Comparison of ENCODE assay signal across 8 mouse cellular contexts in the genomic region with DNA sequence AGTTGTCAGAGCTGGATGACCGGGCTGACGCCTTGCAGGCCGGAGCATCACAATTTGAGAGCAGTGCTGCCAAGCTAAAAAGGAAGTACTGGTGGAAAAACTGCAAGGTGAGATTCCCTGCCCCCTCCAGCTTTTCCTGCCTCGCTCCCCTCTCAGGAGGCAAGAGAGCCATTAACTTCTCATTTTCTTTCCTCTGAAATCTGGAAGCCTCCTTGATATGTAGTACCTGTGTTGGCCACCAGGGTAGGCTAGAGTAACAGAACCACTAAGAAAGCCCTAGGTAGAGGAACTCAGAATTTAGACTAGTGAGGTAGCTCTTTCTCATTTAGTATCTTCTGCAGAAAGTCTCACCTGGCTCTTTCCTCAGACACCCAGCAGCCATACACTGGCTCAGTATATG. TPM values are rescaled to one million over a fixed set of nuclear protein-coding genes. Genes with fewer than 3 reads are reported as not detected.
DNase-seq lines count a peak whose midpoint lies in the region; ATAC-seq and TF ChIP-seq lines count a peak whose summit lies in the region.

No protein-coding gene starts in this region.

- H3K27ac ChIP-seq in limb, embryonic 11.5 days (replicated peaks; ENCODE audit: low read depth, low read length): no peak overlapping the region
- H3K27ac ChIP-seq in limb, embryonic 10.5 days: no peak overlapping the region
- no peak overlapping the region for H3K27ac ChIP-seq in liver, embryonic 14.5 days

- no peak overlapping the region for H3K4me2 ChIP-seq in limb, embryonic 11.5 days (ENCODE audit: low read depth, severe bottlenecking)
- no peak overlapping the region for H3K4me2 ChIP-seq in liver, embryonic 14.5 days (ENCODE audit: low read depth)

- H3K9ac ChIP-seq in limb, embryonic 11.5 days (ENCODE audit: low read length): no peak overlapping the region
- H3K9ac ChIP-seq in liver, embryonic 14.5 days (replicated peaks): no peak overlapping the region

- no peaks in the 10 kb centered on the region for H3K9me3 ChIP-seq in limb, embryonic 11.5 days (ENCODE audit: control insufficient read depth, low read length)
- no peaks in the 10 kb centered on the region for H3K9me3 ChIP-seq in limb, embryonic 10.5 days (replicated peaks)
- H3K9me3 ChIP-seq in liver, embryonic 14.5 days (ENCODE audit: control insufficient read depth, low read length): no peaks in the 10 kb centered on the region

- peak; percentile 81 for TF ChIP-seq CTCF in liver, embryonic 14.5 days (IDR thresholded peaks at IDR 0.05; ENCODE audit: low read depth)

- 0 out of 2 replicates have a peak, but pooled peaks cover under 1% of the 10 kb centered on the region for H3K27me3 ChIP-seq in limb, embryonic 11.5 days (ENCODE audit: control insufficient read depth, insufficient read depth, low read length)
- peaks cover 19% of the 10 kb centered on the region for H3K27me3 ChIP-seq in limb, embryonic 10.5 days (ENCODE audit: low read depth, poor library complexity, severe bottlenecking)
- H3K27me3 ChIP-seq in liver, embryonic 14.5 days (ENCODE audit: control insufficient read depth, insufficient read depth, low read length): peaks cover under 1% of the 10 kb centered on the region; the same call in 1 of the 2 replicates

- TF ChIP-seq EP300 in liver, embryonic 14.5 days (IDR thresholded peaks at IDR 0.05; ENCODE audit: low read depth): no peak

- DNase-seq in limb, embryonic 11.5 days (ENCODE audit: low spot score): peak; percentile 60
- DNase-seq in limb, embryonic 10.5 days (ENCODE audit: low spot score): no peak
- DNase-seq in MEL-GATA-1-ER (ENCODE audit: extremely low read depth, low read depth): peak; percentile 77
- peak; percentile 71 for DNase-seq in cerebellum, adult 8-10 months
- DNase-seq in heart, postnatal 36 days: peak; percentile 53 to 67
- DNase-seq in liver, embryonic 14.5 days (ENCODE audit: low read depth in 3 of 3, low spot score in 3 of 3): peak; percentile 45 to 55 (median 55)
- peak; percentile 66 for DNase-seq in right cerebral cortex, postnatal 14 days
- DNase-seq in urinary bladder, postnatal 4 days (ENCODE audit: low spot score in 2 of 2): no peak

- H3K4me3 ChIP-seq in limb, embryonic 11.5 days (ENCODE audit: low read depth, low read length): no peak overlapping the region
- no peak overlapping the region for H3K4me3 ChIP-seq in limb, embryonic 10.5 days
- no peak overlapping the region for H3K4me3 ChIP-seq in liver, embryonic 14.5 days (ENCODE audit: insufficient read depth in 1 of 2, low read depth in 2 of 2, low read length in 2 of 2)

- WGBS in limb, embryonic 11.5 days: 70% methylated on average over 4 of the region's 4 CpGs
- 76% methylated on average over 4 of the region's 4 CpGs for WGBS in limb, embryonic 10.5 days
- 67% methylated on average over 4 of the region's 4 CpGs for WGBS in liver, embryonic 14.5 days (ENCODE audit: insufficient replicate concordance)

- no peaks in the 10 kb centered on the region for H3K4me1 ChIP-seq in limb, embryonic 11.5 days (ENCODE audit: control insufficient read depth, insufficient read depth, low read length)
- H3K4me1 ChIP-seq in limb, embryonic 10.5 days: peaks cover 13% of the 10 kb centered on the region
- peaks cover 0 to 1% of the 10 kb centered on the region in 2 experiments; a peak in 1 of 4 replicates for H3K4me1 ChIP-seq in liver, embryonic 14.5 days (replicated peaks; ENCODE audit: control insufficient read depth in 2 of 2, insufficient read depth in 2 of 2, low read length in 1 of 2)

- ATAC-seq in limb, embryonic 11.5 days (ENCODE audit: insufficient number of reproducible peaks, low FRiP score, low TSS enrichment, low read depth): no peak
- no peak for ATAC-seq in liver, embryonic 14.5 days (ENCODE audit: insufficient read depth)

- intact Hi-C loops in heart, postnatal 36 days (cut with DNase I): loop anchor here (1.0 to 5.0 kb wide), 3 partner anchors 26 to 148 kb away; no protein-coding TSS in a partner anchor

- no peaks in the 10 kb centered on the region for H3K36me3 ChIP-seq in limb, embryonic 11.5 days (ENCODE audit: control insufficient read depth, insufficient read depth, low read length)
- 0 out of 2 replicates have a peak, but pooled peaks cover 3% of the 10 kb centered on the region for H3K36me3 ChIP-seq in limb, embryonic 10.5 days
- no peaks in the 10 kb centered on the region for H3K36me3 ChIP-seq in liver, embryonic 14.5 days (replicated peaks; ENCODE audit: control insufficient read depth, insufficient read depth, low read depth)

RNA-seq across cellular contexts. Expression of a gene that starts 3.6 kb away (rescaled TPM):
- polyA plus RNA-seq in limb, embryonic 11.5 days (2014; fragmentation: Nextera tagmentation; extraction: Ambion mirVana): 2.3 and 2.6 TPM in 2 replicates
- 3.2 and 3.9 TPM in 2 replicates for polyA plus RNA-seq in limb, embryonic 10.5 days (2016; fragmentation: Nextera tagmentation; extraction: Ambion mirVana)
- 1 to 10 TPM; 5.0 to 6.5 TPM for total RNA-seq in heart, postnatal 36 days (2021)
- 2.8 and 3.5 TPM in 2 replicates for polyA plus RNA-seq in liver, embryonic 14.5 days (2012; rRNA removed)
- 0.83 and 0.94 TPM in 2 replicates for polyA plus RNA-seq in liver, embryonic 14.5 days (2014; fragmentation: Nextera tagmentation; extraction: Ambion mirVana)

RNA-seq across cellular contexts. Expression of a gene that starts 12.7 kb away (rescaled TPM):
- 0.82 and 0.87 TPM in 2 replicates for polyA plus RNA-seq in limb, embryonic 11.5 days (2014; fragmentation: Nextera tagmentation; extraction: Ambion mirVana)
- 1.0 and 1.8 TPM in 2 replicates for polyA plus RNA-seq in limb, embryonic 10.5 days (2016; fragmentation: Nextera tagmentation; extraction: Ambion mirVana)
- total RNA-seq in heart, postnatal 36 days (2021): 1 to 10 TPM; 4.4 to 5.1 TPM
- 4.2 and 5.0 TPM in 2 replicates for polyA plus RNA-seq in liver, embryonic 14.5 days (2012; rRNA removed)
- polyA plus RNA-seq in liver, embryonic 14.5 days (2014; fragmentation: Nextera tagmentation; extraction: Ambion mirVana): 4.1 and 4.2 TPM in 2 replicates

RNA-seq across cellular contexts. Expression of a gene that starts 17.8 kb away (rescaled TPM):
- 0.89 and 1.4 TPM in 2 replicates for polyA plus RNA-seq in limb, embryonic 11.5 days (2014; fragmentation: Nextera tagmentation; extraction: Ambion mirVana)
- polyA plus RNA-seq in limb, embryonic 10.5 days (2016; fragmentation: Nextera tagmentation; extraction: Ambion mirVana): 0.84 and 1.6 TPM in 2 replicates
- total RNA-seq in heart, postnatal 36 days (2021): under 1 TPM in 1 of 2 experiments, not detected in 1; 0.49 TPM
- 0.68 and 0.91 TPM in 2 replicates for polyA plus RNA-seq in liver, embryonic 14.5 days (2012; rRNA removed)
- polyA plus RNA-seq in liver, embryonic 14.5 days (2014; fragmentation: Nextera tagmentation; extraction: Ambion mirVana): 0.43 and 0.47 TPM in 2 replicates

RNA-seq across cellular contexts. Expression of a gene that starts 27.4 kb away (rescaled TPM):
- polyA plus RNA-seq in limb, embryonic 11.5 days (2014; fragmentation: Nextera tagmentation; extraction: Ambion mirVana): 216 and 218 TPM in 2 replicates
- 213 and 231 TPM in 2 replicates for polyA plus RNA-seq in limb, embryonic 10.5 days (2016; fragmentation: Nextera tagmentation; extraction: Ambion mirVana)
- 100 to 1,000 TPM; 308 to 334 TPM for total RNA-seq in heart, postnatal 36 days (2021)
- polyA plus RNA-seq in liver, embryonic 14.5 days (2012; rRNA removed): 22.2 and 50.9 TPM in 2 replicates
- polyA plus RNA-seq in liver, embryonic 14.5 days (2014; fragmentation: Nextera tagmentation; extraction: Ambion mirVana): 178 and 182 TPM in 2 replicates

RNA-seq across cellular contexts. Expression of a gene that starts 27.5 kb away (rescaled TPM):
- 181 and 182 TPM in 2 replicates for polyA plus RNA-seq in limb, embryonic 11.5 days (2014; fragmentation: Nextera tagmentation; extraction: Ambion mirVana)
- 285 and 288 TPM in 2 replicates for polyA plus RNA-seq in limb, embryonic 10.5 days (2016; fragmentation: Nextera tagmentation; extraction: Ambion mirVana)
- 10 to 100 TPM; 20.8 to 25.3 TPM for total RNA-seq in heart, postnatal 36 days (2021)
- 108 and 148 TPM in 2 replicates for polyA plus RNA-seq in liver, embryonic 14.5 days (2012; rRNA removed)
- polyA plus RNA-seq in liver, embryonic 14.5 days (2014; fragmentation: Nextera tagmentation; extraction: Ambion mirVana): 66.8 and 80.4 TPM in 2 replicates

Comparison
In these comparisons a context has a peak if more than half of its experiments do, and no peak if none do; other contexts are left out.
1. DNase-seq: peak in limb, embryonic 11.5 days (single experiment), MEL-GATA-1-ER (single experiment), cerebellum, adult 8-10 months (single experiment), heart, postnatal 36 days (2 of 2), liver, embryonic 14.5 days (3 of 3) and right cerebral cortex, postnatal 14 days (single experiment); none in limb, embryonic 10.5 days (single experiment) and urinary bladder, postnatal 4 days (0 of 2).